Mouse (Mus musculus): ENCODE results near the gene Arsb.
A peak's percentile ranks its signal among the peaks of the same experiment; 100 is the strongest.
"Not testable (repeated sequence)": the region's sequence is repeated elsewhere in the genome, so short reads cannot be mapped to it uniquely, and the experiment has no call there.

Gene Arsb

GRCm38 (mm10) chr13:93984521-93984920 is 213.1 kb downstream of the Arsb start:
- DNase-seq (ENCODE audit: low spot score): no peak

GRCm38 (mm10) chr13:93985181-93985580 is 213.8 kb downstream of the Arsb start:
- DNase-seq (ENCODE audit: low spot score): no peak

- not testable (repeated sequence) for DNase-seq (ENCODE audit: low spot score)
Measured at GRCm38 (mm10) chr13:93985750-93986149, 214.3 kb downstream of the Arsb start.

DNA sequence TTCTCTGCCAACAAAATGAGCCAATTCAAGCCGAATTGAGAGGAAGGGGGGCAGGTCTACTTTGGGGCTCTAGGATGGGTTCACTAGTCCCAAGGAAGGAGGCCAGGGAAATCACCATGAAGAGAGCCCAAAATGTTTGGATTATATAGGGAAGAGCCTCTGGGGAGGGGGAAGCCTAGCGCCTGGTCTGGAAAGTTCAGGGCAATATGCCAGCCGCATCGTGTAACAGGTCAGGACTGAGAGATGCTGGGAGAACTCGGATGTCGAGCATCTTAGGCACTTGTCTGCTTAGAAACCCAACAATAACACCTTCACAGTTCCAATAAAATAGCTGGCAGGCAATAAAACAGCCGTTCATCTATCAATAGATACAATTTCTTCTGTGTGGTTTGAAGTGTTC is 216.2 kb downstream of the Arsb start:
- DNase-seq (ENCODE audit: low spot score): no peak

DNA sequence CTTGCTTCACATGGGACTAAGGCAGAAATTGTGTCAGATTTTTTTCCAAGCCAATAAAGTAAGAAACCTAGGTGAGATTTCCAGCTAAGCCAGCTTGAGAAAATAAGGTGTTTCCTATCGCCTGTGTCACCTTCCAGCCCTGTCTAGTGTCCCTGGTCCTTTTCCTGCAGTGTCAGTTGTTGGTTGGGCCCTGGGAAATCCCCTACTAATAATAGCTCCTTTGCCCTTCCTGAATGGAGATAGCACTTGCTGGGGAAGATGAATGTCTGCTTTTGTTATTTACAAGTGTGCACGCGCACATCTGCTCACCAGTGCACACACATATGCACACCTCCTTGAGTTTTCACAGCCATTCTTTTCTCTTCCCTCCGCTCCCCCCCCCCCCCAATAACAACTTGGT is 217.8 kb downstream of the Arsb start:
- DNase-seq (ENCODE audit: low spot score): no peak

- peak; percentile 45 for DNase-seq (ENCODE audit: low spot score)
Measured at GRCm38 (mm10) chr13:93989736-93990611, 218.5 kb downstream of the Arsb start.

- DNase-seq (ENCODE audit: low spot score): no peak
Measured at GRCm38 (mm10) chr13:93990841-93991240, 219.4 kb downstream of the Arsb start.

- no peak for DNase-seq (ENCODE audit: low spot score)
Measured at GRCm38 (mm10) chr13:93992342-93992882, 221.0 kb downstream of the Arsb start.
